Mouse (Mus musculus) liver, embryonic 13.5 days (tissue): ENCODE measurements around the gene Nipsnap2. TPM values are rescaled to one million over a fixed set of nuclear protein-coding genes. Genes with fewer than 3 reads are reported as not detected.
A peak's percentile ranks its signal among the peaks of the same experiment; 100 is the strongest.
"Not testable (repeated sequence)": the region's sequence is repeated elsewhere in the genome, so short reads cannot be mapped to it uniquely, and the experiment has no call there.

ENCODE experiments used
- ATAC-seq: fragments of 200-750 bp; cut with Nextera tagmentation; 2 replicates; pipeline ENCODE4 v1.8.0; 2017; ENCODE audit warnings: low read depth, mild to moderate bottlenecking, moderate number of reproducible peaks, moderate library complexity
- DNase-seq: peaks from one replicate; pipeline ENCODE4 v3.0.0; 2022
- H3K27ac ChIP-seq: fragments of 300-500 bp; sonication (generic); 2 replicates; pipeline ENCODE4 v1.5.1; 2015; ENCODE audit warnings: moderate library complexity, mild to moderate bottlenecking, inconsistent platforms
- H3K27me3 ChIP-seq: fragments of 300-500 bp; sonication (generic); 2 replicates; pipeline ENCODE4 v1.6.1; 2015; ENCODE audit warnings: mild to moderate bottlenecking, inconsistent platforms
- H3K36me3 ChIP-seq: fragments of 300-500 bp; sonication (generic); 2 replicates; pipeline ENCODE4 v1.6.1; 2015; ENCODE audit warnings: mild to moderate bottlenecking, inconsistent platforms
- H3K4me1 ChIP-seq: fragments of 300-500 bp; sonication (generic); replicated peaks from 2 replicates; pipeline ENCODE4 v1.6.1; 2015; ENCODE audit warnings: inconsistent platforms
- H3K4me2 ChIP-seq: fragments of 300-500 bp; sonication (generic); 2 replicates; pipeline ENCODE4 v1.6.1; 2015; ENCODE audit warnings: inconsistent platforms, mild to moderate bottlenecking, moderate library complexity
- H3K4me3 ChIP-seq: fragments of 300-500 bp; sonication (generic); replicated peaks from 2 replicates; pipeline ENCODE4 v1.5.1; 2015; ENCODE audit warnings: mild to moderate bottlenecking, inconsistent platforms
- H3K9ac ChIP-seq: fragments of 300-500 bp; sonication (generic); 2 replicates; pipeline ENCODE4 v1.6.1; 2015; ENCODE audit warnings: mild to moderate bottlenecking, inconsistent platforms
- H3K9me3 ChIP-seq: fragments of 300-500 bp; sonication (generic); replicated peaks from 2 replicates; pipeline ENCODE4 v1.6.1; 2016; ENCODE audit warnings: inconsistent platforms
- WGBS: fragments of 180-500 bp; shearing (Covaris S2); methylation state at CpG from one replicate; pipeline ENCODE4 v1.1.7; 2015; ENCODE audit not compliant: insufficient replicate concordance; 5-methylcytosine and 5-hydroxymethylcytosine counted together
- polyA plus RNA-seq: library from polyadenylated mRNA; unstranded; fragments of >200 nt; fragmentation: Nextera tagmentation; extraction: Ambion mirVana; gene quantifications from 2 replicates; pipeline ENCODE4 v1.2.1, GENCODE M21; 2015

Nipsnap2 gene
- polyA plus RNA-seq, 1 experiment from 2014 or later = 29.7 TPM

GRCm38 (mm10) chr5:129786161-129786560 lies 61.3 kb downstream of the Nipsnap2 start:
- Histone ChIP-seq H3K4me3 (peak overlapping the region; percentile 90), H3K9ac (peak overlapping the region; percentile 93), H3K9me3 (no peaks in the 10 kb centered on the region), H3K4me2 (peak overlapping the region; percentile 69), H3K4me1 (peaks cover 47% of the 10 kb centered on the region), H3K27me3 (no peaks in the 10 kb centered on the region), H3K36me3 (peaks cover 26% of the 10 kb centered on the region), H3K27ac (peak overlapping the region; percentile 97)
- WGBS = 69% methylated on average over 6 of the region's 6 CpGs
- ATAC-seq = no peak
- DNase-seq = no peak

- Histone ChIP-seq H3K4me1 (peaks cover 50% of the 10 kb centered on the region), H3K36me3 (peaks cover 34% of the 10 kb centered on the region), H3K4me2 (peak within 1 kb of the TSS; percentile 85), H3K4me3 (peak within 1 kb of the TSS; percentile 90), H3K27ac (peak within 1 kb of the TSS; percentile 97), H3K9me3 (no peaks in the 10 kb centered on the region), H3K9ac (peak within 1 kb of the TSS; percentile 93), H3K27me3 (no peaks in the 10 kb centered on the region)
- ATAC-seq (peak; percentile 98), DNase-seq (peak; percentile 93)
- under 1% methylated on average over 73 of the region's 73 CpGs for WGBS
Measured at GRCm38 (mm10) chr5:129786818-129787790, 62.2 kb downstream of the Nipsnap2 start, which contains the start of gene Psph. TSS of gene Psph (minus strand) at chr5:129787449.

- H3K4me2 ChIP-seq = peak overlapping the region; percentile 85
- peak overlapping the region; percentile 93 for H3K9ac ChIP-seq
- no peaks in the 10 kb centered on the region for H3K9me3 ChIP-seq
- no peak for ATAC-seq
- 8% methylated on average over 11 of the region's 11 CpGs for WGBS
- no peak for DNase-seq
- peak overlapping the region; percentile 90 for H3K4me3 ChIP-seq
- peaks cover 57% of the 10 kb centered on the region for H3K4me1 ChIP-seq
- peak overlapping the region; percentile 97 for H3K27ac ChIP-seq
- peaks cover 43% of the 10 kb centered on the region for H3K36me3 ChIP-seq
- H3K27me3 ChIP-seq = no peaks in the 10 kb centered on the region
Measured at GRCm38 (mm10) chr5:129787818-129788593, 63.1 kb downstream of the Nipsnap2 start.

GRCm38 (mm10) chr5:129790591-129790990 lies 65.7 kb downstream of the Nipsnap2 start:
- not testable (repeated sequence) for H3K4me3 ChIP-seq, H3K4me2 ChIP-seq, H3K27me3 ChIP-seq, H3K27ac ChIP-seq, DNase-seq, H3K9me3 ChIP-seq, ATAC-seq, H3K9ac ChIP-seq
- WGBS = 86% methylated on average over 8 of the region's 8 CpGs
- Histone ChIP-seq H3K4me1 (peaks cover 54% of the 10 kb centered on the region), H3K36me3 (peaks cover 58% of the 10 kb centered on the region)

Other genes with a start within 250 kb of the Nipsnap2 start
- 16.0 and 20.7 TPM in 2 replicates for gene Sfswap, start 223.8 kb upstream of the Nipsnap2 start, polyA plus RNA-seq
- gene Mmp17, start 140.9 kb upstream of the Nipsnap2 start, polyA plus RNA-seq = 0.25 and 0.30 TPM in 2 replicates
- gene Zfp11, start 55.0 kb upstream of the Nipsnap2 start, polyA plus RNA-seq = 0.73 and 0.94 TPM in 2 replicates
- not detected in 2 replicates for gene Sept14, start 16.6 kb upstream of the Nipsnap2 start, polyA plus RNA-seq
- gene Mrps17, start 9.6 kb upstream of the Nipsnap2 start, polyA plus RNA-seq = 131 and 133 TPM in 2 replicates
- gene Psph, start 62.4 kb downstream of the Nipsnap2 start, polyA plus RNA-seq = 82.6 and 91.1 TPM in 2 replicates
- 24.9 and 35.0 TPM in 2 replicates for gene Sumf2, start 121.9 kb downstream of the Nipsnap2 start, polyA plus RNA-seq
- 596 and 645 TPM in 2 replicates for gene Chchd2, start 162.4 kb downstream of the Nipsnap2 start, polyA plus RNA-seq
- 1.00 and 1.1 TPM in 2 replicates for gene Zbed5, start 170.7 kb downstream of the Nipsnap2 start, polyA plus RNA-seq
- 0.18 and 0.22 TPM in 2 replicates for gene Phkg1, start 173.5 kb downstream of the Nipsnap2 start, polyA plus RNA-seq
- 0.31 and 1.0 TPM in 2 replicates for gene Nupr1l, start 183.5 kb downstream of the Nipsnap2 start, polyA plus RNA-seq
- gene Vkorc1l1, start 216.9 kb downstream of the Nipsnap2 start, polyA plus RNA-seq = 22.9 and 29.4 TPM in 2 replicates